Mouse (Mus musculus): Measurements from ENCODE around the gene Amotl1.
"Not testable (repeated sequence)": the region's sequence is repeated elsewhere in the genome, so short reads cannot be mapped to it uniquely, and the experiment has no call there.

Gene Amotl1

DNA sequence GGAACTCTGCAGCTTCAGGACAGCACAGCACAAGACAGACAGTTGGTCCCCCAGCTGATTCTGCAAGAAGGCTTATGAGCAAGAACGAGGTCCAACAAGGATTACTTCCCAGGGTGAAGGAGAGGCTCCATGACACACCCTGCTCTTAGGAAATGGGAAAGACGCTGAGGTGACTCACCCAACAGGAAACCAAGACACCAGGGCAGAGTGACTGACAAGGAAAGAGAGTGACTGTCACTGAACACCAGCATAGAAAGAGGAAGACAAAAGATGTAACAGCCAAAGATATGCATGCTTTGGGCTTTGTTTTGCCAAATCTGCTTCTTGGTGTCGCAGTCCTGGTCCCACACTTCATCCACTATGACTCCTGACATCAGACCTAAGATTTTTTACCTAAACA, 40.5 kb downstream of the Amotl1 start:
- DNase-seq (ENCODE audit: low spot score in 2 of 2) = no peak

DNA sequence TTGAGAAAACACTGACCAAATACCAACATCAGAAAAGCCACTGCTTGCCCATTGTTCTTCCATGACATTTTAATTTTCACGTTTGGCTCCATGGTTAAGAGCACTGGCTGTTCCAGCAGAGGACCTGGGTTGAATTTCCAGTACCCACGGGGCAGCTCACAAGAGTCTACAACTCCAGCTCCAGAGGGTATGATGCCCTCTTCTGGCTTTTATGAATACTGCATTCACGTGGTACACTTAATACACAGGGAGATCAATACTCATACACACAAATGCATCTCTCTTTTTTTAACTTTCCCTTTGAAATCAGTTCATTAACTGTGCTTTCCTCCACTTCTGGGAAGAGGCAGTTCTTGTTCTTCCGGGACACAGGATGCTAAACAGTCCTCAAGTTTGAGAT, 41.4 kb downstream of the Amotl1 start:
- DNase-seq (ENCODE audit: low spot score in 2 of 2) = no peak

DNA sequence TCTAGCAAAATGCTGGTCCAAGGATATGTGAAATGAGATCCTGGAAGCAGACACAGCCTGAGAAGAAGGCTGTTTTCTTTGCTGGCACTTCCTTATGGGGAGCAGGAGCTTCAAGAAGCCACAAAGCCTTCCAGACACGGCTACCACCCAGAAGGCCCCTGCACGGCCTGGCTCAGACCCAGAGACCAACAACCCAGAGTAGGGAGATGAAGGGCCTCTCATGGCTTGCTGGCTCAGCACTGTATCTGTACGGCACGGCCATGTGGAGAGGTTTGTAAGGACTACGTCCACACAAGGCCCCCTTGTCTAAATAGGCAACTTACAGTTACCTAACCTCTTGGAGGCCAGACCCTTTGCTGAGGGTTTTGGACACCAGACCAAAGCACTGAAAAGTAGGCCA, 45.1 kb downstream of the Amotl1 start:
- DNase-seq (ENCODE audit: low spot score in 2 of 2) = no peak

DNA sequence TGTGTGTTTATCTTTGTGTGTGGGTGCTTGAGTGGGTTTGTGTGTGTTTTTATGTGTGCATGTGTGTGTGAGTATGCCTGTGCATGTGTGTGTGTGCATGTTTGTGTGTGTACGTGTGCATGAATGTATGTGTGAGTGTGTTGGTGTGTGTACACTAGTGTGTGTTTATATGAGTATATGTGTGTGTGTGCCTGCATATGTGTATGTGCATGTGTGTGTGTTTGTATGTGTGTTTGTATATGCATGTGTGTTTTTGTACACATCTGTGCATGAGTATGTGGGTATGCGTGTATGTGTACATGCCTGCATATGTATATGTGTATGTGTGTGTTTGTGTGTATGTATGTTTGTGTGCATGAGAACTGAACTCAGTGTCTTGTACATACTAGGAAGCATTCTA, 46.7 kb downstream of the Amotl1 start:
- no peak for DNase-seq (ENCODE audit: low spot score in 2 of 2)

DNA sequence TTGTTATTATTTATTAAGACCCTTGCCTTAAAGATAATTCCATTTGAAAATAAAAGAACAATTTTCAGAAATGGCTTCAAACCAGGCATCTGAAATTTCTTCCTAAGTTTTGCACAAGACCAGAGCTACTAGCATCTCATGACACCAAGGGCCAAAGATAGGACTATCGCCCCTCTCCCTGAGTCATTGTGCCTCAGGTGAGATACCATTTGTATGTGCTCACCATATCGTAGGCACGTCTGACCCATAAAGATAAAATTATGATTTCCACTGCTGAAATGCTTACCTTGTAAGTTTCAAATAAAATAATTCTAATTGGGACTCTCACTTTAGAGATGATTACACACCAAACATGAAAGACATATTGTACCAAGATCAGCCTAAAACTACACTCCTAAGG, 47.4 kb downstream of the Amotl1 start:
- DNase-seq (ENCODE audit: low spot score in 2 of 2) = no peak

DNA sequence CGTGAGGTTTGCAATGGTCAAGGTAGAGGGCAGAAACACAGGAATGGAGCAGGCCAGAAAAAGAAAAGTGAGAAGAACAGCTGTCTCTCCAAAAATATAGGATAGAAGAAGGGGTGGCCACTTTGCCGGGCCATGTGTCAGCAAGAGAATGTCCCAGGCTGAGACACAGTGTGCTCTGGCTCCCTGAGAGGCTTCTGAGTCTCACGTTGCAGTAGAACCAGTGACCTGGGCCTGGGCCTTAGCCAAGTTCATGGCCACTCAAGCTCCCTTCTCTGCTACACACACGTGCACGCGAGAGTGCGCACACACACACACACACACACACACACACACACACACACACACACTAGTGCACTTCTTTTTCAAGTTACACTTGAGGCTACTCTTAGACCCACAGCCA, 48.0 kb downstream of the Amotl1 start:
- no peak for DNase-seq (ENCODE audit: low spot score in 2 of 2)

DNA sequence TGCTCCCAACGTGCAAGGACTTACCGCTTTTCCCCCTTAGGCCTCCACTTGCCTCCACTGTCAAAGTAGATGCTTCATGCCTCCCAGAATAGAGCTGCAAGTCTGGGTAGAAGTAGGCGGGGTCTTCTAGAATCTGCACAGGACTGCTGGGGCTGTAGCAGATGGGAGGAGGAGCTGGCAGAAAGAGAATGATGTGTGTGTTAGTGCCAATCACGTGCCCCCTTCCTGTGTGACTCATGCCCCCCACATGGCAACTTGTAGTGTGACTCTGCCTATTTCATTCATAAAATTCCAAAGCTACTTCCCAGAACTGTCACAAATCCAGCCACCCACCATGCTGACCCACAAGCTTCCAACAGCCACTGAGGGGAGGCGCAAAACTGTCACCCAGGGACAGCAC, 48.4 kb downstream of the Amotl1 start:
- no peak for DNase-seq (ENCODE audit: low spot score in 2 of 2)

DNA sequence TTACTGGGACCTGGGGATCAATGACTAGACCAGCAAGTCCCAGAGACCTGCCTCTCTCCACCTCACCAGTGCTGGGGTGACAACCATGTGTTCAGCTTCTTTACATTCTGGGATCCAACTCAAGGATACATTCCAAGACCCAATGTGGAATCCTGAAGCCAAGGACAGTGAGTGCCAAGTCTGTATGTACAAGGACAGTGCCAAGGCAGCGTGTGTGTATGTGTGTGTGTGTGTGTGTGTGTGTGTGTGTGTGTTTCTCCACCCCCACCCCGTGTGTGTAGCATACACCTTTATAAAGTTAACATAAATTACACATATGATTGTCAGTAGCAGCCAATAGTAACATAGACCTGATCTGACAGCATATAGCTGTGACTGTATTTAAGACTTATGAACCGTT, 49.0 kb downstream of the Amotl1 start:
- DNase-seq (ENCODE audit: low spot score in 2 of 2) = no peak

DNA sequence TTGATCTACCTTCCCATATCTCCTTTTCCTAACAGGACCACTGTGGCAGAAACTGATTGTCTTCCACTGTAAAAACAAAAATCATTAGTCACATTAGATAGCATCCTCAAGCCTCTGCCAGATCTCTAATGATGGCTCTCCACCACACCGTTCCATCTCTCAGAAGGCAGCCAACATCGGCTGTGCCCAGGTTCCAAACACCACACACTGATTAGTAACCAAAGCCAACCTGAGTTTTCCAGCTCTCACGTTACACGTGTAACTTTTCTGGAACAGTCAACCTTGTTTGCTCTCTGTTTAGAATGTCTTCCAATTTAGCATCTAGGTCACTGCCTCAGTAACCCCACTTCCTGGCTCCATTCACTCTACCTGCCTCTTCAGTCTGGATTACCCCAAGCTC, 51.0 kb downstream of the Amotl1 start:
- DNase-seq (ENCODE audit: low spot score in 2 of 2) = no peak

DNA sequence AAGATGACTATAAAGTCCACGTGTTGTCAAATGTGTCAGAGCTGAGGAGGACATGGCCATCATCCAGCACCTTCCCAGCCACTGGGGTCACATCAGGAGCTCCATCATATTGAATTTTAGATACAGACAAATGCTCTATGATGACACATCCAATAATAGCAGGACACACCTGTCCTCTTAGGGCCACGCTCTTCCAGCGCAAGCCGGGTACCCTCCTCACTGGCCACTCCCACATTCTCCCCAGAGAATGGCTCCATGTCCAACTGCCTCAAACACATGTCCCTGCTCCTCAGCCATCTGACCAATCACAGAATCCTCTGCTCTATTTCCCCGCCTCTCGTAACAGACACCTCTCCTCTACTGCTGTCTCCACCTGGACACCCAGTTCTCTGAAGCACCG, 54.2 kb downstream of the Amotl1 start:
- no peak for DNase-seq (ENCODE audit: low spot score in 2 of 2)

DNA sequence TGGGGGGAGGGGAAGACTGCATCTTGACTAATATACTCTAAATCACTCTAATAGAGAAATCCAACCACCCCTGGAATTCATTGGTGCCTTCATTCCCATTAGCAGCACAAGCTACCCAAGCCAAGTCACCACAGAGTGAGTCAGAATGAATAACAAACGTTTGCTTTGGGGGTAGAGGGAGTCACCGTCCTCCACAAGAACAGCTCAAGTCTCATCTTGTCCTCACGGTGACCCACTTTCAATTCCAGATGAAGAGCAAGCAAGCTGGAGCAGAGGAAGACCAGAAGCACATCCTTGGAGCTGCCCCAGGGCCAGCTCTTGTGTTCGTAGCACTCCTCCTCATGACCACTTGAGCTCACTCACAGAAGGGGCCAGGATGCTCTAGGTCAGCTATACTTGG, 56.2 kb downstream of the Amotl1 start:
- DNase-seq (ENCODE audit: low spot score in 2 of 2) = no peak

DNA sequence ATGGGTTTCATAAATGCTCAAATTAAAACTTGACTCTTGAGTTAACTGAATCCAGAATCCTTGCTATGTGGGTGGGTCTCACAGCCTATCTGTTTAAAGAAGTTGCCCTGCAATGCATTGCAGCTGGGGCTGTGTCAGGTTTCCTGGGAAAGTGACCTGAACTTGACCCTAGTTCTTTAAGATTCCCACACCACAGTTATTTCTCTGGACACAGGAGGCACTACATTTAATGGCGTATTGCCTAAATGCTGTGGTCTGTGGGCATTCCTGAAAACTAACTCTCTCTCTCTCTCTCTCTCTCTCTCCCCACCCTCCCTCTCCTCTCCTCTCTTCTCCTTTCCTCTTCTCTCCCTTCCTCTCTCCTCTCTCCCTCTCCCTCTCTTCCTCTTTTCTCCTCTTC, 59.2 kb downstream of the Amotl1 start:
- DNase-seq (ENCODE audit: low spot score in 2 of 2) = no peak

DNA sequence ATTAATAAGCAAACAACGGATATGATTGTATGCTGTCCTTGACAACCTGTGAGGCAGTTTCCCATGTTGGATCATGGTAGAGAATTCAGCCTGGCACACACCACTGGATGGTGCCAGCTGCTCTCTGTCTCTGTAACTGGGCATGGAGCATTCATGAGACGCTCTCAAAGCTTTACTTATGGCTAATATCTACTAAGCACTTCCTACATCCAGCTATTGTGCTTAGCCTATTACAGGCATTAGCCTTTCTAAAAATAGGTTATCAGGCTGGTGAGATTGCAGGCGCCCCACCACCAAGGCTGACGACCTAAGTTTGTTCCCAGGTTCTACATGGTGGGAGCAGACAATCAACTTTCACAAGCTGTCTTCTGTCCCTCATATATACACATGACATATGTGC, 65.9 kb downstream of the Amotl1 start:
- no peak for DNase-seq (ENCODE audit: low spot score in 2 of 2)

DNA sequence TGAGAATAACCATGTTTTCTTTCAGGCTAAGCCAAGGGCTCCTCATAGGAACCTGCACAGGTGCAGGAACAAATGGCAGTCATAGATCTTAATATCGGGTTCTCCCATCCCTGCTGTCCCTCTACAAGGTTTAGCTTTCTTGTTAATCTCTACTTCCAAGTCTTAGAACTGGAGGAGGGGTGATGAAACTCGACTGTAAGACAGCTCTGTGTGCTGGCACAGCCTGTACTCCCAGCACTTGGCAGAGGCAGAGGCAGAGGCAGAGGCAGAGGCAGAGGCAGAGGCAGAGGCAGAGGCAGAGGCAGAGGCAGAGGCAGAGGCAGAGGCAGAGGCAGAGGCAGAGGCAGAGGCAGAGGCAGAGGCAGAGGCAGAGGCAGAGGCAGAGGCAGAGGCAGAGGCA, 68.5 kb downstream of the Amotl1 start:
- DNase-seq (ENCODE audit: low spot score in 2 of 2) = not testable (repeated sequence)

DNA sequence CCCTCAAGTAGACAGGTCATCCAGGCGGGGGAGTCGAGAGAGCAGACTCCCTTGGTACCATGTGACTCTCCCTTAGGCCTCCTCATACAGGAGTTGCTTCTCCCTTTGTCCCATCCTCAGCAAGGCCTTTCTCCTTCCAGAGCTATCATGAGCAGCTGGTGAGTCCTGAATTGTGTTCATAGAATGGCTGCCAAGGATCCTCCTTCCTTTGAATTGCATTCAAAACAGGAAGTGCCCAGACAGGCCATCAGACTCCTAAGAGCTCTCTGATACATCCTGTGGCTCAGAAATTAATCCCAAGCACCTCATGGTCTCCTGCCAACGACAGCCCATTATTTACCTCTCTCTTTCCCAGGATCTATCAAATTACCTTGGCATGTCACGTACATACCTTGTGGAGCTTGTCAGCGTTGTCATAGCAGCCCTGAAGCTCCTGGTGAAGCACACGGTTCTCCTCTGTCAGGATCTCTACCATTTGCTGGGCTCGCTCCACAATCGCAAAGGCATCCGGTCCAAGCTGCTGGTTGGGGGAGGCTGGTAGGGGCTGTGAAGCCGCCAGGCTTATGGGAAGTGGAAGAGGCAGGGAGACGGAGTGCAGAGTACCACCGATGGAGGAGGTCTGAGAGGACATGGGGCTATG, 70.0 kb downstream of the Amotl1 start:
- peak; percentile 20 to 26 for DNase-seq (ENCODE audit: low spot score in 2 of 2)

DNA sequence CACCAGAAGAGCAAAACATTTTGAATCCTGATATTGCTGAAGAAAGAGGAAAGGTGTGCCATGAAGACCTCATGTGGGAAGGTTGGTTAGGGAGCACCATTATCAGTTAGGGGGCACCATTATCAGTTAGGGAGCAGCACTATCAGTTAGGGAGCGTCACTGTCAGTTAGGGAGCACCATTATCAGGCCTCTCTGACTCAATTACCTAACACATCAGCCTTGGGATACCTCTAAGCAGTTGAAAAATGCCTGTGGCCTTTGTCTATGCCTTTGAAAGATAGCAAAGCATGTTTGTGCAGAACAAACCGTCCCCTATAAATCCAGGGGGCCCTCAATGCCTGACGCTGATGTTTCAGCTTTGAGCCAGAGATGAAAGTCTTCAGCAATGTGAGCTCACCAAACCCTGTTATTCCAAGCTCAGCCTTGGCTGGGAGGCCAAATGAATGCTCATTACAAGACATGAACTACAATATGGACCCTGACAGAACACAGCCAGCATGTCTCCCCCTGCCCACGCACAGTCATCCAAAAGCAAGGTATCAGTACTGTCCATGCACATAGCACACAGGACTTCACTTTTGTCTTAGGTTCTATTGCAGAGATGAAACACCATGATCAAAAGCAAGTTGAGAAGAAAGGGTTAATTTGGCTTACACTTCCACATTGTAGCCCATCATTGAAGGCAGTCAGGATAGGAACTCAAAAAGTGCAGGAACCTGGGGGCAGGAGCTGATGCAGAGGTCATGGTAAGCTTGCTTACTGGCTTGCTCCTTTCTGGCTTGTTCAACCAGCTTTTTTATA, 75.5 kb downstream of the Amotl1 start:
- DNase-seq (ENCODE audit: low spot score in 2 of 2) = no peak

DNA sequence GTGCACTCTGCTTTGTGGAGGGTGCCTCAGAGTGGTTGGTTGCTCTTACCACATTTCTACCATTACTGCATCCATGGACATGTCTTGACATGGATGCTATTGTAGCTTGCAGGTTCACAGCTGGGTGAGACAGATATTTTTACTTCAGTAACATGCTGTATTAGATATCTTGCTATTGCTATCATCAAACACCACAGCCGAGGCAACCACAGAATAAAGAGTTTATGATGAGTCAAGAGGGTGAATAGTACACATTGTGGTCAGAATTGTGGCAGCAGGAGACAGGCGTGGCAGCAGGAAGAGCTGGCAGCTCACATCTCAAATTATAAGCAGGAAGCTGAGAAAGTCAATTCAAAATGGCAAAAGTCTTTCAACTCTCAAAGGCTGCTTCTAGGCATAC, 76.4 kb downstream of the Amotl1 start:
- DNase-seq (ENCODE audit: low spot score in 2 of 2) = no peak

DNA sequence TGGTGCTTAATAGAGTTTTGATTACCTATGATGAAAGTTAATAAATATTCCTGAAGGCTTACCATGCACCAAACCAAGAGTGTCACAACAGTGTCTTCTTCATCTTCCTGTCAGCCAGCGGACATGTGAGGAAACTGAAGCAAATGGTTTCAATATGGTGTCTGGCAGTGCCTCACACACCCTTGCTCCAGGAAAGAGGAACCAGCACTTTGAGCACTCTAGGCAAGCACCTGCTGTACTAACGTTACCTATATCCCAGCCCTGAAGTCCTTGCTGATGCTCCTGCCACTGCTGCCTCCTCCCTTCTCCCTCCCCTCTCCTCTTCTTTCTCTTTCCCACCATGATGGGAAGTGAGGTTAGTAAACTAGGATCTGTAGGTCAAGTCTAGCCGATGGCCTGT, 80.4 kb downstream of the Amotl1 start:
- no peak for DNase-seq (ENCODE audit: low spot score in 2 of 2)

DNA sequence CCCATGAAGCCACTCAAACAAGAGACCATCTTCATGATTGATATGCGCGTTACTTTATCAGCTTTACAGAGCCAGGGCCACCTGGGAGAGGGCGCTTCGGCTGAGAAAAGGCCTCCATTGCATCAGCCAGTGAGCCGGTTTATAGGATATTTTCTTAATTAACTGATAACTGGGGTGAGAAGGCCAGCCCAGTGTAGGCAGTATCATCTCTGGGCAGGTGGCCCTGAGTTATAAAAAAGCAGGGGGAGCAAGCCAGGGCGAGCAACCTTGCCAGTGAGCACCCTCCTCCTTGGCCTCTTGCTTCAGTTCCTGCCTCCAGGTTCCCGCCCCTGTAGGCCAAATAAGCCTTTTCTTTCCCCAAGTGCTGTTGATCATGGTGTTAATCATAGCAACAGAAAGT, 81.5 kb downstream of the Amotl1 start:
- DNase-seq (ENCODE audit: low spot score in 2 of 2) = no peak

DNA sequence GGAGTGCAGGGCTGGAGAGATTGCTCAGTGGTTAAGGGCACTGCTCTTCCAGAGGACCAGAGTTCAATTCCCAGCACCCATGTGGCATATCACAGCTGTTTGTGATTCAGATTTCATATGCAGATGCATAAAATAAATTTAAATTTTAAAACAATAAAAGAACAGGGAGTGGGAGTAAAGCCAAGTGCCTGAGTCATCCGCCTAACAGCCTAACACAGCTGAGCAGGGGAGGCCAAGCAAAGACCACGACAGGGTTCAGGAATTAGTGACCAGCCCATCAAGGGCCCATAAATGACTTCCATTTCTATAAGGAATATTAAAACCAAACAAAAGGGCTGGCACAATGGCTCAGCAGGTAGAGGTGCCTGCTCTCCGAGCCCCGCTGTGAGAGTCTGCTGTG, 84.3 kb downstream of the Amotl1 start:
- DNase-seq (ENCODE audit: low spot score in 2 of 2) = no peak

DNA sequence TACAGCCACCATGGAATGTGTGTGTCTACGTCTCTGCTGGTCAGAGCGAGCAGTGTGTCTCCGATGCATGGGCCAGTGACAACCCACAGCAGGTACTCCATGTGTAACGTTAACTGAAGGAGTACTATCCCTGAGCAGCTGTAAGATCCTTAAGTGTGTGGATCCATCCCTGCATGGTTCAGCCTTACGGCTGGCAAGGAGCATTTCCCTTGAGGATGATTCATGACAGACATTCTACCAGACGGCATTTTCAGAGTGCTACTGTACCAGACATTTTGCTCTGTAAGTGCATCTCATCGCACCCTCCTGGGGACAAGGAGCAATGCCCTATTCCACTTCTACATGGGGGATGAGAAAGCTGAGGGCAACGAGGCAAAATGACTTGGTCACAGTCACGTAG, 84.9 kb downstream of the Amotl1 start:
- no peak for DNase-seq (ENCODE audit: low spot score in 2 of 2)

DNA sequence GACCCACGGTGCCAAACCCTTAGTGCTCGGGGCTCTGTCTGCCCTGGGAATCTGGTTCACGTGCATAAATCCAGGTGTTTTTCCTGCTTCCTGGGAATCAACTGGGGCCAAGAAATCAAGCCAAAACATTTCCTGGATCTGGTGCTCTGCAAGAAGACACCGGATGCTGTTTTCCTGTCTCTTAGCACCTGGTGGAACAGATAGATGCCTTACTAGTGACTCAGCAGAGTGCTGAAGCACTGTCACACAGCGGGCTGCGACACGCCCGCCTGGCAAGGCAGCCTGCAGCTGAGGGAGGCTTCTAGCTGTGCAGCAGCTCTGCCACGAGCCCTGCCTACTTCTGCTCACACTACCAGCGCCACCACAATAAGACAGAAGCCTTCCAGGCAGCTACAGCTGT, 85.4 kb downstream of the Amotl1 start:
- peak in 1 of 2 experiments; percentile 36 for DNase-seq (ENCODE audit: low spot score in 2 of 2)

DNA sequence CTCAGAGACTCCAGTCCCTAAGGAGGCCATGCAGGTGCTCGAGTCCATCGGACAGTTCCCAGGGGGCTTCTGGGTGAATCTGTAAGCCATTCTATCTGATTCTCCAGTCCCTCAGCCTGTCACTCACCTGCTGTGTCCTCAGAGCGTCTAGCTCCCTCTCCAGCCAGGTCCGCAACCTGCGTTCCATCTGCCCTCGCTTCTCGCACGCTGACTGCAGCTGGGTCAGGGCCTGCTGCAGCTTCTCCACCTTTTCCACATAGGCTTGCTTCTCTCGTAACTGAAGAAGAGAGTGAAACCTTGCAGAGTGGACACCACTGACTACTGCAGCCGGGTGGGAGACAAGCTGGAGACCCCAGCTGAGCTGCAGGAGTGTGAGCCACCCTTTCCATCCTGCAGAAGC, 86.5 kb downstream of the Amotl1 start:
- no peak for DNase-seq (ENCODE audit: low spot score in 2 of 2)

DNA sequence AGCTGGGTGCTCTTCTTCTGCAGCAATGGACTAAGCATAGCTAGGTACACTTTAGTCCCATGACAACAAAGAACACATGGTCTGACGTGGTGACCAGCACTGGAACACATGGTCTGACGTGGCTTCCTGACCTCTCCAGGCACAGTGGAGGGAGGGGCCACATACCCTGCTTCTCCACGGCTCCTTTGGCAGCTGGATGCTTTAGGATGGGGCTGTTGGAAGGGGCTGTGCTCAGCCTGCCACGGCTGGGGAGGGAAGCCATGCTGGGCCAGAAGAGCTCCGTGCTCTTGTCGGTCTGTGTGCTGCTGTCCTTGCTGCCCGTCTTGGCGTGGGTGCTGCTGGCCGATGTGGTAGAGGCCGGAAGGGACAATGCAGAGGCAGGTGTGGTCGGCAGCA, 96.5 kb downstream of the Amotl1 start:
- DNase-seq (ENCODE audit: low spot score in 2 of 2) = no peak
